Mouse (Mus musculus) CH12.LX (cell line): Measurements from ENCODE around the gene Lpin1. TPM values are rescaled to one million over a fixed set of nuclear protein-coding genes. Genes with fewer than 3 reads are reported as not detected.

ENCODE experiments used
- DNase-seq: peaks from one replicate; pipeline ENCODE4 v3.0.0-alpha.2; 2013; ENCODE audit errors: extremely low read depth
- H3K27ac ChIP-seq: 2 replicates; pipeline ENCODE4 v1.5.1; 2012; ENCODE audit warnings: low read depth, mild to moderate bottlenecking, control low read depth, moderate library complexity; ENCODE audit not compliant: insufficient read depth
- H3K27me3 ChIP-seq: replicated peaks from 2 replicates; pipeline ENCODE3; 2012; ENCODE audit warnings: inconsistent platforms
- H3K36me3 ChIP-seq, 2 experiments: replicated peaks in 1 of 2; 2 replicates each; pipeline versions ENCODE3 to v1.6.1; 2012; ENCODE audit warnings: inconsistent platforms in 1 of 2, low read length in 1 of 2, mild to moderate bottlenecking in 1 of 2, mixed read lengths in 1 of 2, moderate library complexity in 1 of 2; ENCODE audit not compliant: control insufficient read depth in 1 of 2, insufficient read depth in 1 of 2
- H3K4me1 ChIP-seq, 2 experiments: 2 replicates each; pipeline ENCODE4 v1.6.1; 2012; ENCODE audit warnings: inconsistent platforms in 1 of 2, moderate library complexity in 1 of 2; ENCODE audit not compliant: insufficient read depth in 2 of 2, control insufficient read depth in 1 of 2
- H3K4me2 ChIP-seq: 2 replicates; pipeline ENCODE4 v1.6.1; 2012; ENCODE audit warnings: low read depth, mild to moderate bottlenecking, control low read depth; ENCODE audit not compliant: poor library complexity, insufficient read depth, severe bottlenecking
- H3K4me3 ChIP-seq, 3 experiments: fragments of 150-350 bp in 1 of 3; sonication (generic) in 1 of 3; replicated peaks in 1 of 3; 2 replicates each; pipeline versions ENCODE3 to v1.5.1; 2011 to 2012; ENCODE audit warnings: low read depth in 2 of 3, low read length in 2 of 3, mild to moderate bottlenecking in 2 of 3, moderate library complexity in 2 of 3, control low read depth in 1 of 3, improper control_type of control experiment in 1 of 3, inconsistent platforms in 1 of 3, mixed read lengths in 1 of 3; ENCODE audit not compliant: poor library complexity in 1 of 3
- H3K79me2 ChIP-seq: replicated peaks from 2 replicates; pipeline ENCODE4 v1.6.1; 2012; ENCODE audit warnings: mild to moderate bottlenecking, moderate library complexity; ENCODE audit not compliant: control insufficient read depth, poor library complexity, insufficient read depth, severe bottlenecking; ENCODE audit errors: extremely low read depth
- H3K9ac ChIP-seq: 2 replicates; pipeline ENCODE4 v1.6.1; 2012; ENCODE audit warnings: low read depth, mild to moderate bottlenecking, control low read depth, moderate library complexity; ENCODE audit not compliant: insufficient read depth
- H3K9me3 ChIP-seq: replicated peaks from 2 replicates; pipeline ENCODE3; 2012; ENCODE audit warnings: low read length, inconsistent platforms, mixed read lengths
- CHD1 ChIP-seq: IDR thresholded peaks from 2 replicates; pipeline ENCODE4 v1.6.1; 2012; ENCODE audit warnings: low read depth, low read length, improper control_type of control experiment, inconsistent platforms
- CHD2 ChIP-seq: IDR thresholded peaks from 2 replicates; pipeline ENCODE4 v1.6.1; 2011; ENCODE audit warnings: low read length, improper control_type of control experiment
- CTCF ChIP-seq, 2 experiments: IDR thresholded peaks in 1 of 2; conservative IDR thresholded peaks in 1 of 2; 2 replicates each; pipeline ENCODE4 v1.5.1; 2011 to 2012; ENCODE audit warnings: low read depth in 2 of 2, low read length in 2 of 2, improper control_type of control experiment in 1 of 2, inconsistent platforms in 1 of 2, mild to moderate bottlenecking in 1 of 2, moderate library complexity in 1 of 2
- ELF1 ChIP-seq: IDR thresholded peaks from 2 replicates; pipeline ENCODE4 v1.6.1; 2014; ENCODE audit warnings: low read depth, mild to moderate bottlenecking, inconsistent platforms, low read length, improper control_type of control experiment
- EP300 ChIP-seq: IDR thresholded peaks from 2 replicates; pipeline ENCODE4 v1.6.1; 2011; ENCODE audit warnings: low read length, improper control_type of control experiment
- ETS1 ChIP-seq: conservative IDR thresholded peaks from 2 replicates; pipeline ENCODE4 v1.6.1; 2012; ENCODE audit warnings: low read depth, mild to moderate bottlenecking, inconsistent platforms, low read length, improper control_type of control experiment, moderate library complexity
- HCFC1 ChIP-seq: IDR thresholded peaks from 2 replicates; pipeline ENCODE4 v1.6.1; 2012; ENCODE audit warnings: low read depth, mild to moderate bottlenecking, inconsistent platforms, low read length, improper control_type of control experiment
- IRF4 ChIP-seq: IDR thresholded peaks from 2 replicates; pipeline ENCODE4 v1.6.1; 2014; ENCODE audit warnings: low read depth, mild to moderate bottlenecking, inconsistent platforms, low read length, improper control_type of control experiment
- JUN ChIP-seq: IDR thresholded peaks from 2 replicates; pipeline ENCODE4 v1.6.1; 2011; ENCODE audit warnings: low read depth, mild to moderate bottlenecking, low read length, improper control_type of control experiment, moderate library complexity; ENCODE audit not compliant: insufficient read depth
- JUND ChIP-seq: conservative IDR thresholded peaks from 2 replicates; pipeline ENCODE4 v1.6.1; 2011; ENCODE audit warnings: low read depth, low read length, improper control_type of control experiment
- MAFK ChIP-seq: IDR thresholded peaks from 2 replicates; pipeline ENCODE4 v1.6.1; 2011; ENCODE audit warnings: low read length, improper control_type of control experiment; ENCODE audit not compliant: insufficient replicate concordance
- MAX ChIP-seq: IDR thresholded peaks from 2 replicates; pipeline ENCODE4 v1.6.1; 2011; ENCODE audit warnings: low read length, improper control_type of control experiment
- MEF2A ChIP-seq: IDR thresholded peaks from 2 replicates; pipeline ENCODE4 v1.6.1; 2014; ENCODE audit warnings: low read depth, mild to moderate bottlenecking, inconsistent platforms, low read length, improper control_type of control experiment, borderline replicate concordance
- MXI1 ChIP-seq: IDR thresholded peaks from 2 replicates; pipeline ENCODE4 v1.6.1; 2011; ENCODE audit warnings: mild to moderate bottlenecking, low read depth, low read length, improper control_type of control experiment
- MYC ChIP-seq: IDR thresholded peaks from 2 replicates; pipeline ENCODE4 v1.6.1; 2011; ENCODE audit warnings: low read depth, mild to moderate bottlenecking, improper control_type of control experiment, low read length
- NELFE ChIP-seq: IDR thresholded peaks from 2 replicates; pipeline ENCODE4 v1.6.1; 2011; ENCODE audit warnings: low read depth, low read length, improper control_type of control experiment
- PAX5 ChIP-seq: IDR thresholded peaks from 2 replicates; pipeline ENCODE4 v1.6.1; 2012; ENCODE audit warnings: low read length, inconsistent platforms, mixed read lengths
- POLR2A ChIP-seq: IDR thresholded peaks from 2 replicates; pipeline ENCODE4 v1.6.1; 2011; ENCODE audit warnings: low read depth, mild to moderate bottlenecking, improper control_type of control experiment, low read length
- RAD21 ChIP-seq: IDR thresholded peaks from 2 replicates; pipeline ENCODE4 v1.6.1; 2011; ENCODE audit warnings: low read depth, mild to moderate bottlenecking, low read length, improper control_type of control experiment, moderate library complexity
- RCOR1 ChIP-seq: conservative IDR thresholded peaks from 2 replicates; pipeline ENCODE4 v1.6.1; 2012; ENCODE audit warnings: low read depth, mild to moderate bottlenecking, inconsistent platforms, low read length, improper control_type of control experiment
- SIN3A ChIP-seq: IDR thresholded peaks from 2 replicates; pipeline ENCODE4 v1.6.1; 2012; ENCODE audit warnings: low read length, improper control_type of control experiment, inconsistent platforms
- SMC3 ChIP-seq: IDR thresholded peaks from 2 replicates; pipeline ENCODE4 v1.6.1; 2011; ENCODE audit warnings: low read depth, low read length, improper control_type of control experiment
- TBP ChIP-seq: conservative IDR thresholded peaks from 2 replicates; pipeline ENCODE4 v1.6.1; 2011; ENCODE audit warnings: low read depth, low read length, improper control_type of control experiment
- TCF12 ChIP-seq: IDR thresholded peaks from 2 replicates; pipeline ENCODE4 v1.6.1; 2014; ENCODE audit warnings: low read depth, mild to moderate bottlenecking, inconsistent platforms, low read length, improper control_type of control experiment
- UBTF ChIP-seq: IDR thresholded peaks from 2 replicates; pipeline ENCODE4 v1.6.1; 2012; ENCODE audit warnings: low read depth, mild to moderate bottlenecking, inconsistent platforms, low read length, improper control_type of control experiment, moderate library complexity
- USF1 ChIP-seq: IDR thresholded peaks from 2 replicates; pipeline ENCODE4 v1.6.1; 2014; ENCODE audit warnings: low read depth, mild to moderate bottlenecking, inconsistent platforms, low read length, improper control_type of control experiment
- USF2 ChIP-seq: conservative IDR thresholded peaks from 2 replicates; pipeline ENCODE4 v1.6.1; 2011; ENCODE audit warnings: low read depth, low read length, improper control_type of control experiment
- ZKSCAN1 ChIP-seq: IDR thresholded peaks from 2 replicates; pipeline ENCODE4 v1.6.1; 2012; ENCODE audit warnings: low read depth, inconsistent platforms, low read length, improper control_type of control experiment, borderline replicate concordance
- ZMIZ1 ChIP-seq: IDR thresholded peaks from 2 replicates; pipeline ENCODE4 v1.6.1; 2012; ENCODE audit warnings: low read depth, mild to moderate bottlenecking, inconsistent platforms, low read length, improper control_type of control experiment
- ZNF384 ChIP-seq: IDR thresholded peaks from 2 replicates; pipeline ENCODE4 v1.6.1; 2012; ENCODE audit warnings: low read depth, low read length, improper control_type of control experiment, inconsistent platforms
- dilution Hi-C: fragments of 300-500 bp; cut with MboI; formaldehyde crosslinking; loops from 2 replicates; pipeline ENCODE4 v1.14.3; 2020; ENCODE audit warnings: low sequenced_read_pairs; ENCODE audit not compliant: extremely low pct_unique_long_range_greater_than_20kb, extremely low pct_ligation_motif_present
- in situ Hi-C: fragments of 300-500 bp; cut with MboI; formaldehyde crosslinking; loops from 3 replicates; pipeline ENCODE4 v1.14.3; 2019; ENCODE audit warnings: low sequenced_read_pairs, low pct_ligation_motif_present, low pct_unique_long_range_greater_than_20kb, mixed read lengths
- polyA plus RNA-seq: library from polyadenylated mRNA; unstranded; fragments of >175 nt; gene quantifications from 2 replicates; pipeline ENCODE4 v1.2.1, GENCODE M21; 2012; ENCODE audit warnings: low read depth; ENCODE audit not compliant: insufficient read length
- total RNA-seq, 2 experiments: library from RNA; depleted of rRNA; stranded (reverse); fragments of 300-350 nt in 1 of 2; fragments of >200 nt in 1 of 2; gene quantifications; 2 replicates each; pipeline ENCODE4 v1.2.3; 2012 to 2014

Gene Lpin1
- total and polyA plus RNA-seq, 3 experiments = 6.1 to 7.5 (median 6.7) TPM

GRCm38 (mm10) chr12:16592451-16592850 is 18.3 kb downstream of the Lpin1 start:
- dilution Hi-C loops = no loop called here
- H3K79me2 ChIP-seq = no peaks in the 10 kb centered on the region
- no peak overlapping the region for H3K27ac ChIP-seq
- peaks cover 22 to 46% of the 10 kb centered on the region in 2 experiments for H3K4me1 ChIP-seq
- no peaks in the 10 kb centered on the region for H3K36me3 ChIP-seq
- H3K9me3 ChIP-seq = no peaks in the 10 kb centered on the region
- TF ChIP-seq UBTF (0 out of 2 replicates have a peak, but pooled peaks have one; percentile 44), ETS1 (peak; percentile 53), CHD1 (no peak), CHD2 (peak; percentile 67), MAFK (no peak), TCF12 (0 out of 2 replicates have a peak, but pooled peaks have one; percentile 23), SIN3A (peak; percentile 65), MXI1 (0 out of 2 replicates have a peak, but pooled peaks have one; percentile 15)
- no peak overlapping the region for H3K9ac ChIP-seq
- peak overlapping the region in 1 of 3 experiments; percentile 40 for H3K4me3 ChIP-seq
- no peaks in the 10 kb centered on the region for H3K27me3 ChIP-seq
- in situ Hi-C loops = no loop called here
- H3K4me2 ChIP-seq = peak overlapping the region; percentile 49; the same call in 1 of the 2 replicates
- DNase-seq = peak; percentile 74

GRCm38 (mm10) chr12:16591453-16592200 is 19.1 kb downstream of the Lpin1 start:
- H3K4me3 ChIP-seq = peak overlapping the region; percentile 23 to 40 (median 35)
- in situ Hi-C loops = no loop called here
- no peaks in the 10 kb centered on the region for H3K36me3 ChIP-seq
- dilution Hi-C loops = no loop called here
- H3K27ac ChIP-seq = no peak overlapping the region
- no peaks in the 10 kb centered on the region for H3K27me3 ChIP-seq
- no peaks in the 10 kb centered on the region for H3K79me2 ChIP-seq
- H3K4me1 ChIP-seq = peaks cover 22 to 54% of the 10 kb centered on the region in 2 experiments
- H3K9ac ChIP-seq = peak overlapping the region; percentile 25
- H3K9me3 ChIP-seq = no peaks in the 10 kb centered on the region
- DNase-seq = peak; percentile 95
- H3K4me2 ChIP-seq = peak overlapping the region; percentile 49
- no peak for TF ChIP-seq CTCF (conservative IDR thresholded peaks at IDR 0.05 in 1 of 2, IDR thresholded peaks at IDR 0.05 in 1 of 2; ENCODE audit: low read depth in 2 of 2, low read length in 2 of 2)
- TF ChIP-seq PAX5 = no peak
- TF ChIP-seq MEF2A = peak; percentile 58
- peak; percentile 88; the same call in 1 of the 2 replicates for TF ChIP-seq ZKSCAN1
- peak; percentile 66 for TF ChIP-seq POLR2A
- peak; percentile 87; the same call in 1 of the 2 replicates for TF ChIP-seq MYC
- no peak for TF ChIP-seq ZNF384
- TF ChIP-seq TBP = peak; percentile 77; the same call in 1 of the 2 replicates
- no peak for TF ChIP-seq CHD2
- TF ChIP-seq USF1 = no peak
- TF ChIP-seq NELFE = peak; percentile 69
- TF ChIP-seq ETS1 = peak; percentile 84
- TF ChIP-seq JUND = peak; percentile 66
- peak; percentile 71 for TF ChIP-seq ZMIZ1
- no peak for TF ChIP-seq SMC3
- peak; percentile 90 for TF ChIP-seq ELF1
- peak; percentile 32; the same call in 1 of the 2 replicates for TF ChIP-seq EP300
- 0 out of 2 replicates have a peak, but pooled peaks have one; percentile 24 for TF ChIP-seq MAFK
- TF ChIP-seq JUN = no peak; the same call in 1 of the 2 replicates
- no peak for TF ChIP-seq UBTF
- TF ChIP-seq RAD21 = no peak
- no peak for TF ChIP-seq USF2
- 0 out of 2 replicates have a peak, but pooled peaks have one; percentile 39 for TF ChIP-seq RCOR1
- peak; percentile 81 for TF ChIP-seq TCF12
- peak; percentile 59 for TF ChIP-seq HCFC1
- peak; percentile 63 for TF ChIP-seq MAX
- peak; percentile 84 for TF ChIP-seq IRF4
- no peak; the same call in 1 of the 2 replicates for TF ChIP-seq CHD1
- TF ChIP-seq SIN3A = peak; percentile 99
